Mouse (Mus musculus): ENCODE measurements around the gene Cd34. TPM values are rescaled to one million over a fixed set of nuclear protein-coding genes. Genes with fewer than 3 reads are reported as not detected.
A peak's percentile ranks its signal among the peaks of the same experiment; 100 is the strongest.

Gene Cd34
- polyA plus RNA-seq, 1 experiment from 2014 or later, result 35.4 TPM

GRCm38 (mm10) chr1:194977371-194977761, 38.7 kb downstream of the Cd34 start:
- H3K27ac ChIP-seq (ENCODE audit: low read depth, low read length), result no peak overlapping the region
- TF ChIP-seq CTCF (IDR thresholded peaks at IDR 0.05; ENCODE audit: low read depth), result no peak
- peaks cover 6% of the 10 kb centered on the region; the same call in 1 of the 2 replicates for H3K4me1 ChIP-seq (replicated peaks; ENCODE audit: control insufficient read depth, insufficient read depth, low read length)
- peak overlapping the region; percentile 62; the same call in 1 of the 2 replicates for H3K4me3 ChIP-seq (ENCODE audit: low read depth, low read length)
- 25% methylated on average over 1 of the region's 1 CpGs for WGBS
- no peaks in the 10 kb centered on the region for H3K36me3 ChIP-seq (ENCODE audit: control insufficient read depth, insufficient read depth)
- ATAC-seq, result no peak
- no peaks in the 10 kb centered on the region for H3K9me3 ChIP-seq (ENCODE audit: control insufficient read depth)
- no peaks in the 10 kb centered on the region for H3K27me3 ChIP-seq (replicated peaks; ENCODE audit: control insufficient read depth, insufficient read depth, low read length)
- H3K4me2 ChIP-seq (replicated peaks; ENCODE audit: low read depth), result peak overlapping the region; percentile 94
- H3K9ac ChIP-seq (ENCODE audit: low read depth, low read length), result no peak overlapping the region

GRCm38 (mm10) chr1:194977946-194978720, 39.5 kb downstream of the Cd34 start:
- H3K4me3 ChIP-seq (ENCODE audit: low read depth, low read length), result no peak overlapping the region
- H3K9me3 ChIP-seq (ENCODE audit: control insufficient read depth), result no peaks in the 10 kb centered on the region
- H3K36me3 ChIP-seq (ENCODE audit: control insufficient read depth, insufficient read depth), result no peaks in the 10 kb centered on the region
- no peak overlapping the region for H3K27ac ChIP-seq (ENCODE audit: low read depth, low read length)
- no peak overlapping the region for H3K4me2 ChIP-seq (replicated peaks; ENCODE audit: low read depth)
- WGBS, result 50% methylated on average over 5 of the region's 5 CpGs
- TF ChIP-seq CTCF (IDR thresholded peaks at IDR 0.05; ENCODE audit: low read depth), result no peak
- peaks cover 6% of the 10 kb centered on the region; the same call in 1 of the 2 replicates for H3K4me1 ChIP-seq (replicated peaks; ENCODE audit: control insufficient read depth, insufficient read depth, low read length)
- H3K9ac ChIP-seq (ENCODE audit: low read depth, low read length), result no peak overlapping the region
- no peaks in the 10 kb centered on the region for H3K27me3 ChIP-seq (replicated peaks; ENCODE audit: control insufficient read depth, insufficient read depth, low read length)
- no peak for ATAC-seq

- WGBS, result 75% methylated on average over 1 of the region's 1 CpGs
- Histone ChIP-seq H3K4me1 (replicated peaks; ENCODE audit: control insufficient read depth, insufficient read depth, low read length) (peaks cover 6% of the 10 kb centered on the region; the same call in 1 of the 2 replicates), H3K9me3 (ENCODE audit: control insufficient read depth) (no peaks in the 10 kb centered on the region), H3K27ac (ENCODE audit: low read depth, low read length) (no peak overlapping the region), H3K27me3 (replicated peaks; ENCODE audit: control insufficient read depth, insufficient read depth, low read length) (no peaks in the 10 kb centered on the region), H3K9ac (ENCODE audit: low read depth, low read length) (no peak overlapping the region), H3K4me2 (replicated peaks; ENCODE audit: low read depth) (no peak overlapping the region), H3K36me3 (ENCODE audit: control insufficient read depth, insufficient read depth) (no peaks in the 10 kb centered on the region), H3K4me3 (ENCODE audit: low read depth, low read length) (no peak overlapping the region)
- ATAC-seq, result no peak
- TF ChIP-seq CTCF (IDR thresholded peaks at IDR 0.05; ENCODE audit: low read depth), result no peak
Measured at GRCm38 (mm10) chr1:194980826-194981435, 42.3 kb downstream of the Cd34 start.

GRCm38 (mm10) chr1:194982931-194983690, 44.5 kb downstream of the Cd34 start:
- H3K9ac ChIP-seq (ENCODE audit: low read depth, low read length), result no peak overlapping the region
- H3K4me3 ChIP-seq (ENCODE audit: low read depth, low read length), result no peak overlapping the region
- 78% methylated on average over 5 of the region's 5 CpGs for WGBS
- H3K4me1 ChIP-seq (replicated peaks; ENCODE audit: control insufficient read depth, insufficient read depth, low read length), result no peaks in the 10 kb centered on the region
- H3K9me3 ChIP-seq (ENCODE audit: control insufficient read depth), result no peaks in the 10 kb centered on the region
- no peak overlapping the region for H3K27ac ChIP-seq (ENCODE audit: low read depth, low read length)
- H3K36me3 ChIP-seq (ENCODE audit: control insufficient read depth, insufficient read depth), result no peaks in the 10 kb centered on the region
- no peaks in the 10 kb centered on the region for H3K27me3 ChIP-seq (replicated peaks; ENCODE audit: control insufficient read depth, insufficient read depth, low read length)
- TF ChIP-seq CTCF (IDR thresholded peaks at IDR 0.05; ENCODE audit: low read depth), result no peak
- no peak overlapping the region for H3K4me2 ChIP-seq (replicated peaks; ENCODE audit: low read depth)
- ATAC-seq, result no peak

- no peak for TF ChIP-seq CTCF (IDR thresholded peaks at IDR 0.05; ENCODE audit: low read depth)
- Histone ChIP-seq H3K4me2 (replicated peaks; ENCODE audit: low read depth) (no peak overlapping the region), H3K9ac (ENCODE audit: low read depth, low read length) (no peak overlapping the region), H3K9me3 (ENCODE audit: control insufficient read depth) (no peaks in the 10 kb centered on the region), H3K27me3 (replicated peaks; ENCODE audit: control insufficient read depth, insufficient read depth, low read length) (no peaks in the 10 kb centered on the region), H3K4me3 (ENCODE audit: low read depth, low read length) (no peak overlapping the region), H3K27ac (ENCODE audit: low read depth, low read length) (no peak overlapping the region), H3K36me3 (ENCODE audit: control insufficient read depth, insufficient read depth) (no peaks in the 10 kb centered on the region), H3K4me1 (replicated peaks; ENCODE audit: control insufficient read depth, insufficient read depth, low read length) (no peaks in the 10 kb centered on the region)
- ATAC-seq, result no peak
- WGBS, result 90% methylated on average over 3 of the region's 3 CpGs
Measured at GRCm38 (mm10) chr1:194984914-194985313, 46.3 kb downstream of the Cd34 start.
